Mouse (Mus musculus): ENCODE measurements around the gene Gen1. TPM values are rescaled to one million over a fixed set of nuclear protein-coding genes. Genes with fewer than 3 reads are reported as not detected.

Gen1 gene
- polyA plus RNA-seq, 1 experiment from 2014 or later: 9.6 TPM

GRCm38 (mm10) chr12:11202476-11202875, 63.1 kb downstream of the Gen1 start:
- Histone ChIP-seq H3K4me1 (0 out of 2 replicates have a peak, but pooled peaks cover 3% of the 10 kb centered on the region), H3K4me2 (replicated peaks) (no peak overlapping the region), H3K27ac (no peak overlapping the region), H3K36me3 (no peaks in the 10 kb centered on the region), H3K27me3 (no peaks in the 10 kb centered on the region), H3K9me3 (no peaks in the 10 kb centered on the region), H3K4me3 (no peak overlapping the region), H3K9ac (no peak overlapping the region)
- 85% methylated on average over 8 of the region's 8 CpGs for WGBS
- no peak for ATAC-seq (ENCODE audit: low FRiP score, low read depth)

DNA sequence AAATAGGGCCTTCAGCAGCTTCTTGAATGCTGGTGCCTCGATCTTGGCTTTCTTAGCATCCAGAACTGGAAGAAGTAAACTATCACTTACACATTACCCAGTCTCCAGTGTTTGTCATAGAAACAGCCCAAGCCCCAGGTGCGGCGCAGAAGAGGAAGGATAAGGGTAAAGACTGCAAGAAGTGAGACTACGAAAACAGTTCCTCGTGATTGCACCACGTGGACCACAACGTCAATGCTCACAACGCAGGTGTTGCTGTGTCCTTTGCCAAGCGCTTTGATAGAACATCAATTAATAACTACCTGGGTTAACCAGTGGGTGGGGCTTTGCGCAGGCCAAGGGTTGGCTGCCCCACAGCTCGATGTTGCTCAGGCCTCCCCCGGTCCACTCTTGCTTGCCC, 64.9 kb downstream of the Gen1 start:
- Histone ChIP-seq H3K4me1 (0 out of 2 replicates have a peak, but pooled peaks cover 3% of the 10 kb centered on the region), H3K36me3 (no peaks in the 10 kb centered on the region), H3K9me3 (no peaks in the 10 kb centered on the region), H3K4me3 (no peak overlapping the region), H3K9ac (no peak overlapping the region), H3K4me2 (replicated peaks) (no peak overlapping the region), H3K27me3 (no peaks in the 10 kb centered on the region), H3K27ac (no peak overlapping the region)
- ATAC-seq (ENCODE audit: low FRiP score, low read depth): no peak
- WGBS: 92% methylated on average over 12 of the region's 12 CpGs

GRCm38 (mm10) chr12:11198551-11198950, 67.0 kb downstream of the Gen1 start:
- no peak overlapping the region for H3K4me2 ChIP-seq (replicated peaks)
- H3K27ac ChIP-seq: no peak overlapping the region
- ATAC-seq (ENCODE audit: low FRiP score, low read depth): no peak
- no peaks in the 10 kb centered on the region for H3K36me3 ChIP-seq
- no peak overlapping the region for H3K4me3 ChIP-seq
- 54% methylated on average over 2 of the region's 2 CpGs for WGBS
- no peaks in the 10 kb centered on the region for H3K27me3 ChIP-seq
- no peaks in the 10 kb centered on the region for H3K4me1 ChIP-seq
- no peaks in the 10 kb centered on the region for H3K9me3 ChIP-seq
- no peak overlapping the region for H3K9ac ChIP-seq

GRCm38 (mm10) chr12:11198026-11198425, 67.6 kb downstream of the Gen1 start:
- H3K9me3 ChIP-seq: no peaks in the 10 kb centered on the region
- H3K4me2 ChIP-seq (replicated peaks): no peak overlapping the region
- H3K4me3 ChIP-seq: no peak overlapping the region
- ATAC-seq (ENCODE audit: low FRiP score, low read depth): no peak
- H3K27me3 ChIP-seq: no peaks in the 10 kb centered on the region
- no peaks in the 10 kb centered on the region for H3K36me3 ChIP-seq
- H3K4me1 ChIP-seq: no peaks in the 10 kb centered on the region
- WGBS: 37% methylated on average over 4 of the region's 4 CpGs
- no peak overlapping the region for H3K9ac ChIP-seq
- H3K27ac ChIP-seq: no peak overlapping the region

DNA sequence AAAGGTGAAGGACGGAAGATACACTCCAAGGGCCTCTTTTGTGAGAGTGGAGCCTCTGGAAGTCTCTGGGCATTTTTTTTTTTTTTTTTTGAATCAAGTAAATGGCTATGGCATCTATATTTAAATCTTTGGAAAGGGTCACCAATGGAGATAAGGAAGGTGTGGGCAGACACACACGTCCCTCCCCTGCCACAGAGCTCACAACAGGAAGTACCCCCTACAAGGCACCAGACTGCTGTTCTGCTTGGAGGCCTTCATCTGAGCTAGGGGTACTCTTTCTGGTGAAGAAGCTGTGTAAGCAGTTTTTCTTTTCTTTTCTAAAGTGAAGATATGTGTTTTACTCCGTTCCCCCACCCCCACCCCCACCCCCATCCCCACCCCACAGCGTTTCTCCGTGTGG, 68.8 kb downstream of the Gen1 start:
- peak overlapping the region; percentile 46; the same call in 1 of the 2 replicates for H3K4me2 ChIP-seq (replicated peaks)
- no peaks in the 10 kb centered on the region for H3K27me3 ChIP-seq
- H3K4me3 ChIP-seq: no peak overlapping the region
- H3K36me3 ChIP-seq: no peaks in the 10 kb centered on the region
- WGBS: 46% methylated on average over 5 of the region's 5 CpGs
- no peaks in the 10 kb centered on the region for H3K4me1 ChIP-seq
- H3K27ac ChIP-seq: no peak overlapping the region
- ATAC-seq (ENCODE audit: low FRiP score, low read depth): no peak
- no peak overlapping the region for H3K9ac ChIP-seq
- H3K9me3 ChIP-seq: no peaks in the 10 kb centered on the region

DNA sequence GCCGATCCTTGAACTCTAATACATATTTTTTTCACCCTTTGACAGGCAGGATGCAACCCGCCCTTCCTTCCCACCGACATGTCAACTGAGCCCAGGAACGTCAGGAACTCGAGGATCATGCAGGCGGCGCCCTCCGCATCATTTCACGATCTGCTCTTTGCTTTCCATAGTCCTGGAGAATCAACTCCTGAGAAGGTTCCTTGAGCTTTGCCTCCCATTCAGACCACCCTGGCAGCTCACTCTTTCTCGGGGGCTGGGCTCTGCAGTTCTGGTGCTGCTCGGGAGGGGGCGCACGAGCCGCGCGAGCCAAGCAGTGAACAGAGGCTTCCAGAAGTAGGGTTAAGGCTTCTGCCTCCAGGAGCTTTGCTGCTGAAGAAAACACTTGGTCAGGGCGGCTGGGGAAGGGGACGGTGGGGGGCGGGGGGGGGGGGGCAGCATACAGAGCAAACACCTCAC, 69.4 kb downstream of the Gen1 start:
- no peaks in the 10 kb centered on the region for H3K4me1 ChIP-seq
- no peak overlapping the region for H3K27ac ChIP-seq
- peak overlapping the region; percentile 14; the same call in 1 of the 2 replicates for H3K4me3 ChIP-seq
- ATAC-seq (ENCODE audit: low FRiP score, low read depth): peak; percentile 84
- no peaks in the 10 kb centered on the region for H3K36me3 ChIP-seq
- H3K9me3 ChIP-seq: no peaks in the 10 kb centered on the region
- no peaks in the 10 kb centered on the region for H3K27me3 ChIP-seq
- WGBS: 8% methylated on average over 19 of the region's 19 CpGs
- peak overlapping the region; percentile 46 for H3K4me2 ChIP-seq (replicated peaks)
- no peak overlapping the region for H3K9ac ChIP-seq

DNA sequence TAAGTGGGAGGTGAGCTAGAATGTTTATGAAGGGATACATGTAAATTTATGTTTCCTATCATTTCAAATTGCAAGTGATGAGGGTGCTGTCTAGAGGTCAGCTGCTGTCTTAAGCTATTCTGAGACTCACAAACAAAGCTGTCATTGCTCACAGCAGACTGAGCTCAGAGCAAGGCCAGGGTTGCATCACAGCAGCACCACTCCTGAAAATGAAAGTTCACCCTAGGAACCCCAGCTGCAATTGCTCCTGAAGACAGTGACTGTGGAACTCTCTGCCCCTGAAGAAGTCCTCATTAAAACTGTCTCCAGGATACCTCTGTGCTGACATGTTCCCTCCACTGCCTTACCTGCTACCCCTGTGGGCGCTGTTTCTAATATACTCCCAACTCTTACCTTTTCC, 70.6 kb downstream of the Gen1 start:
- Histone ChIP-seq H3K4me1 (no peaks in the 10 kb centered on the region), H3K27me3 (no peaks in the 10 kb centered on the region), H3K27ac (no peak overlapping the region), H3K9me3 (no peaks in the 10 kb centered on the region), H3K4me3 (no peak overlapping the region), H3K4me2 (replicated peaks) (no peak overlapping the region), H3K36me3 (no peaks in the 10 kb centered on the region), H3K9ac (no peak overlapping the region)
- WGBS: 100% methylated on average over 1 of the region's 1 CpGs
- ATAC-seq (ENCODE audit: low FRiP score, low read depth): no peak

Small RNA genes within 50 kb of the gene (microRNA-seq; reads per million reads assigned to microRNA genes)
- not detected for gene Mir7675

Other genes starting within 250 kb of the Gen1 start
- gene Kcns3, start 114.7 kb downstream of the Gen1 start, polyA plus RNA-seq (2015; fragmentation: Nextera tagmentation; extraction: Ambion mirVana): 0.96 and 1.9 TPM in 2 replicates
- gene Msgn1, start 56.8 kb downstream of the Gen1 start, polyA plus RNA-seq (2015; fragmentation: Nextera tagmentation; extraction: Ambion mirVana): not detected in 2 replicates
- 175 and 181 TPM in 2 replicates for gene Smc6, start 85 bp upstream of the Gen1 start, polyA plus RNA-seq (2015; fragmentation: Nextera tagmentation; extraction: Ambion mirVana)
- 1.8 and 2.4 TPM in 2 replicates for gene Vsnl1, start 170.8 kb upstream of the Gen1 start, polyA plus RNA-seq (2015; fragmentation: Nextera tagmentation; extraction: Ambion mirVana)
- gene Rad51ap2, start 190.3 kb upstream of the Gen1 start, polyA plus RNA-seq (2015; fragmentation: Nextera tagmentation; extraction: Ambion mirVana): 0.39 and 0.49 TPM in 2 replicates

Data from limb, embryonic 13.5 days (tissue).